Comparison of ENCODE assay signal across 12 mouse cellular contexts in the genomic region with DNA sequence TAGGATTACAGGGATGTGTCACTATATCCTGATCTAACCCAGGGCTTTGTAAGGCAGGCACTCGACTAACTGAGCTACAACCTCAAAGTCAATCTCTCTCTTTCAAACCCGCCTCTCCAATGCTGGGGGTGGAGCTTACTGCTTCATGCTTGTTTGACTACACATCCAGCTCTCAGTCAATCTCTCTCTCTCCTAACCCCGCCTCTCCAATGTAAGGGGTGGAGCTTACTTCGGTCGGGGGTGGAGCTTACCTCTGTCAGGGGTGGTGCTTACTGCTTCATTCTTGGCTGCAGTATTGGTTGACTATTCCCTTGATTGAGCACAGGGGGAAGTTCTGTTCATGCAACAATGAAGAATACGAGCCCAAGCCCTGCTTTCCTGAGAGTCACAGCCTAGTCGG. TPM values are rescaled to one million over a fixed set of nuclear protein-coding genes. Genes with fewer than 3 reads are reported as not detected.
A peak's percentile ranks its signal among the peaks of the same experiment; 100 is the strongest.
DNase-seq lines count a peak whose midpoint lies in the region; ATAC-seq and TF ChIP-seq lines count a peak whose summit lies in the region.
"Had no signal": no experiment of that assay in that cellular context is flagged by ENCODE, and none has a peak within 500 bp of the region (broad histone marks: within the 10 kb centered on the region; RNA-seq: fewer than 3 reads in every experiment).

No protein-coding gene starts in this region.

- no peak overlapping the region for H3K27ac ChIP-seq in kidney, embryonic 16.5 days (ENCODE audit: low read length)
- H3K27ac ChIP-seq in MEL (ENCODE audit: control insufficient read depth, low read depth, low read length): no peak overlapping the region
- H3K27ac ChIP-seq: layer of hippocampus, adult 2 months had no signal

- DNase-seq in kidney, adult 18-20 months: peak; percentile 49
- peak; percentile 95 for DNase-seq in MEL (ENCODE audit: low read depth, low spot score)
- no peak for DNase-seq in urinary bladder, postnatal 10 days (ENCODE audit: low spot score)
- DNase-seq in cerebellum, adult 18-20 months: no peak
- no peak for DNase-seq in adrenal gland, adult (ENCODE audit: inconsistent age in 2 of 2, low spot score in 1 of 2)
- DNase-seq: right cerebral cortex, adult 18-20 months had no signal

- no peaks in the 10 kb centered on the region for H3K79me2 ChIP-seq in MEL (ENCODE audit: control insufficient read depth, insufficient read depth, low read length, poor library complexity)

- TF ChIP-seq EP300 in MEL (IDR thresholded peaks at IDR 0.05; ENCODE audit: low read depth in 1 of 2, low read length in 2 of 2): no peak

- H3K27me3 ChIP-seq in kidney, embryonic 16.5 days (ENCODE audit: insufficient read depth, low read length): no peaks in the 10 kb centered on the region
- H3K27me3 ChIP-seq in MEL (ENCODE audit: control insufficient read depth in 1 of 2, insufficient read depth in 2 of 2, low read length in 2 of 2): peaks cover 5 to 16% of the 10 kb centered on the region in 2 experiments

- no peaks in the 10 kb centered on the region for H3K9me3 ChIP-seq in kidney, embryonic 16.5 days (ENCODE audit: low read length)
- no peaks in the 10 kb centered on the region for H3K9me3 ChIP-seq in MEL (replicated peaks; ENCODE audit: insufficient read depth, low read length)
- H3K9me3 ChIP-seq: G1E had no signal

- no peak for ATAC-seq in kidney, embryonic 16.5 days (ENCODE audit: low FRiP score, low TSS enrichment)
- ATAC-seq in granulocyte monocyte progenitor cell, adult 5-6 weeks (replicated peaks; ENCODE audit: poor library complexity, severe bottlenecking): peak; percentile 71
- peak; percentile 95 for ATAC-seq in megakaryocyte-erythroid progenitor cell, adult 5-6 weeks (replicated peaks; ENCODE audit: low FRiP score, low TSS enrichment, poor library complexity, severe bottlenecking)

- no peak for TF ChIP-seq RAD21 in MEL (IDR thresholded peaks at IDR 0.05; ENCODE audit: low read depth, low read length)

- no peak overlapping the region for H3K4me2 ChIP-seq in kidney, embryonic 16.5 days (replicated peaks; ENCODE audit: low read depth, low read length)

- H3K4me1 ChIP-seq in kidney, embryonic 16.5 days (ENCODE audit: insufficient read depth, low read length): peaks cover 11% of the 10 kb centered on the region
- peaks cover 7 to 10% of the 10 kb centered on the region in 2 experiments for H3K4me1 ChIP-seq in MEL (ENCODE audit: control insufficient read depth in 1 of 2, insufficient read depth in 2 of 2, low read length in 2 of 2)

- no peak for TF ChIP-seq POLR2A in MEL (IDR thresholded peaks at IDR 0.05; ENCODE audit: control insufficient read depth in 1 of 2, insufficient read depth in 1 of 2, low read depth in 1 of 2, low read length in 2 of 2, poor library complexity in 1 of 2)

- no peak overlapping the region for H3K9ac ChIP-seq in kidney, embryonic 16.5 days (replicated peaks; ENCODE audit: low read length)
- no peak overlapping the region for H3K9ac ChIP-seq in MEL (ENCODE audit: control insufficient read depth, low read depth, low read length, poor library complexity, severe bottlenecking)

- H3K4me3 ChIP-seq in kidney, embryonic 16.5 days (ENCODE audit: low read length): no peak overlapping the region
- H3K4me3 ChIP-seq in MEL (ENCODE audit: control insufficient read depth in 1 of 2, insufficient read depth in 1 of 2, low read depth in 2 of 2, low read length in 2 of 2): peak overlapping the region in 1 of 2 experiments; percentile 41; a peak in 1 of 4 replicates
- H3K4me3 ChIP-seq: layer of hippocampus, adult 2 months had no signal

- no peak for TF ChIP-seq CTCF in MEL (IDR thresholded peaks at IDR 0.05 in 2 of 3, conservative IDR thresholded peaks at IDR 0.05 in 1 of 3; ENCODE audit: control insufficient read depth in 1 of 3, insufficient read depth in 1 of 3, low read depth in 2 of 3, low read length in 3 of 3, poor library complexity in 1 of 3, severe bottlenecking in 1 of 3)

- H3K36me3 ChIP-seq in kidney, embryonic 16.5 days (ENCODE audit: insufficient read depth, low read length): no peaks in the 10 kb centered on the region
- peaks cover 0 to 4% of the 10 kb centered on the region in 2 experiments; a peak in 1 of 4 replicates for H3K36me3 ChIP-seq in MEL (ENCODE audit: control insufficient read depth in 1 of 2, insufficient read depth in 2 of 2, low read length in 2 of 2)
- H3K36me3 ChIP-seq: G1E had no signal

- WGBS in kidney, embryonic 16.5 days: 55% methylated on average over 7 of the region's 7 CpGs

TF ChIP-seq in MEL, 35 proteins besides CTCF, POLR2A, EP300 and RAD21:
- TF ChIP-seq POLR2AphosphoS5 (IDR thresholded peaks at IDR 0.05; ENCODE audit: borderline replicate concordance, low read depth, low read length): no peak
- TF ChIP-seq TBP (IDR thresholded peaks at IDR 0.05; ENCODE audit: low read depth, low read length): no peak
- no peak for TF ChIP-seq ELF1 (IDR thresholded peaks at IDR 0.05; ENCODE audit: low read depth, low read length)
- no peak for TF ChIP-seq ZC3H11A (IDR thresholded peaks at IDR 0.05; ENCODE audit: low read depth, low read length)
- TF ChIP-seq UBTF (IDR thresholded peaks at IDR 0.05; ENCODE audit: borderline replicate concordance, insufficient read depth, low read depth, low read length): no peak
- TF ChIP-seq NELFE (IDR thresholded peaks at IDR 0.05; ENCODE audit: low read depth, low read length): no peak
- no peak for TF ChIP-seq E2F4 (IDR thresholded peaks at IDR 0.05; ENCODE audit: borderline replicate concordance, low read depth, low read length)
- no peak for TF ChIP-seq RCOR1 (IDR thresholded peaks at IDR 0.05; ENCODE audit: low read depth, low read length)
- no peak for TF ChIP-seq JUND (IDR thresholded peaks at IDR 0.05; ENCODE audit: low read depth, low read length)
- TF ChIP-seq MEF2A (IDR thresholded peaks at IDR 0.05; ENCODE audit: extremely low read depth, insufficient replicate concordance, low read depth, low read length, poor library complexity, severe bottlenecking): no peak
- TF ChIP-seq USF1 (IDR thresholded peaks at IDR 0.05; ENCODE audit: low read depth, low read length): no peak

RNA-seq across cellular contexts. Expression of gene Mtmr3, which starts 10.8 kb away (rescaled TPM):
- 27.1 and 27.4 TPM in 2 replicates for polyA plus RNA-seq in kidney, embryonic 16.5 days (2015; fragmentation: Nextera tagmentation; extraction: Ambion mirVana)
- total RNA-seq in MEL (2012; rRNA removed): 31.9 and 36.5 TPM in 2 replicates
- 10 to 100 TPM in 1 of 2 experiments, not detected in 1; 29.1 TPM for polyA plus RNA-seq in MEL (2012; ENCODE audit: insufficient read depth in 1 of 2, insufficient read length in 2 of 2, low read depth in 1 of 2, low replicate concordance in 2 of 2, missing spikeins in 1 of 2)
- total RNA-seq in granulocyte monocyte progenitor cell, adult 5-6 weeks (2014; fragmentation: Nextera tagmentation): 47.6 and 48.6 TPM in 2 replicates
- 57.7 and 76.1 TPM in 2 replicates for total RNA-seq in granulocyte monocyte progenitor cell, adult 5-6 weeks (2017)
- 34.7 and 43.1 TPM in 2 replicates for total RNA-seq in megakaryocyte-erythroid progenitor cell, adult 5-6 weeks (2014; fragmentation: Nextera tagmentation)
- 29.1 and 41.1 TPM in 2 replicates for total RNA-seq in megakaryocyte-erythroid progenitor cell, adult 5-6 weeks (2017)

RNA-seq across cellular contexts. Expression of gene Gm11032, which starts 14.5 kb away (rescaled TPM):
- not detected in 2 replicates for polyA plus RNA-seq in kidney, embryonic 16.5 days (2015; fragmentation: Nextera tagmentation; extraction: Ambion mirVana)
- total RNA-seq in MEL (2012; rRNA removed): not detected in 2 replicates
- not detected for polyA plus RNA-seq in MEL (2012; ENCODE audit: insufficient read depth in 1 of 2, insufficient read length in 2 of 2, low read depth in 1 of 2, low replicate concordance in 2 of 2, missing spikeins in 1 of 2)
- not detected in 2 replicates for total RNA-seq in granulocyte monocyte progenitor cell, adult 5-6 weeks (2014; fragmentation: Nextera tagmentation)
- total RNA-seq in granulocyte monocyte progenitor cell, adult 5-6 weeks (2017): not detected in 2 replicates
- not detected in 2 replicates for total RNA-seq in megakaryocyte-erythroid progenitor cell, adult 5-6 weeks (2014; fragmentation: Nextera tagmentation)
- not detected in 2 replicates for total RNA-seq in megakaryocyte-erythroid progenitor cell, adult 5-6 weeks (2017)
- total RNA-seq: G1E; layer of hippocampus, adult 2 months; megakaryocyte, adult 5-6 weeks had no signal
- polyA plus RNA-seq: G1E had no signal

RNA-seq across cellular contexts. Expression of gene Ascc2, which starts 32.1 kb away (rescaled TPM):
- polyA plus RNA-seq in kidney, embryonic 16.5 days (2015; fragmentation: Nextera tagmentation; extraction: Ambion mirVana): 33.4 and 36.0 TPM in 2 replicates
- total RNA-seq in MEL (2012; rRNA removed): 27.5 and 29.4 TPM in 2 replicates
- polyA plus RNA-seq in MEL (2012; ENCODE audit: insufficient read depth in 1 of 2, insufficient read length in 2 of 2, low read depth in 1 of 2, low replicate concordance in 2 of 2, missing spikeins in 1 of 2): 10 to 100 TPM; 43.5 to 98.2 TPM
- 36.3 and 36.4 TPM in 2 replicates for total RNA-seq in granulocyte monocyte progenitor cell, adult 5-6 weeks (2014; fragmentation: Nextera tagmentation)
- 23.1 and 23.7 TPM in 2 replicates for total RNA-seq in granulocyte monocyte progenitor cell, adult 5-6 weeks (2017)
- 29.8 and 44.7 TPM in 2 replicates for total RNA-seq in megakaryocyte-erythroid progenitor cell, adult 5-6 weeks (2014; fragmentation: Nextera tagmentation)
- 20.7 and 22.6 TPM in 2 replicates for total RNA-seq in megakaryocyte-erythroid progenitor cell, adult 5-6 weeks (2017)

Comparison
In these comparisons a context has a peak if more than half of its experiments do, and no peak if none do; other contexts are left out.
1. DNase-seq: peak in kidney, adult 18-20 months (single experiment) and MEL (single experiment); none in urinary bladder, postnatal 10 days (single experiment), cerebellum, adult 18-20 months (0 of 2) and adrenal gland, adult (0 of 2).